Comparison of ENCODE assay signal across 21 mouse cellular contexts in genomic region chr12:82401440-82401839, GRCm38 (mm10).
DNase-seq lines count a peak whose midpoint lies in the region; ATAC-seq and TF ChIP-seq lines count a peak whose summit lies in the region.
"Had no signal": no experiment of that assay in that cellular context is flagged by ENCODE, and none has a peak within 500 bp of the region (broad histone marks: within the 10 kb centered on the region; RNA-seq: fewer than 3 reads in every experiment).

No protein-coding gene starts in this region.

- no peak overlapping the region for H3K9ac ChIP-seq in liver, embryonic 16.5 days (ENCODE audit: low read depth, low read length)
- no peak overlapping the region for H3K9ac ChIP-seq in liver, embryonic 11.5 days (ENCODE audit: low read depth, low read length)
- no peak overlapping the region for H3K9ac ChIP-seq in stomach, postnatal 0 days (ENCODE audit: low read length)
- H3K9ac ChIP-seq: heart, embryonic 13.5 days; hindbrain, embryonic 15.5 days; liver, embryonic 13.5 days; neural tube, embryonic 12.5 days had no signal

- H3K4me3 ChIP-seq in liver, embryonic 16.5 days (ENCODE audit: low read depth, low read length), result no peak overlapping the region
- no peak overlapping the region for H3K4me3 ChIP-seq in liver, embryonic 11.5 days (ENCODE audit: low read depth, low read length)
- no peak overlapping the region for H3K4me3 ChIP-seq in bone marrow macrophage, adult 2 months (ENCODE audit: insufficient read depth, low read length)
- no peak overlapping the region for H3K4me3 ChIP-seq in stomach, postnatal 0 days (ENCODE audit: low read depth, low read length)
- no peak overlapping the region for H3K4me3 ChIP-seq in heart, embryonic 10.5 days
- H3K4me3 ChIP-seq: forebrain, embryonic 10.5 days; heart, embryonic 13.5 days; hindbrain, embryonic 15.5 days; limb, embryonic 10.5 days; liver, embryonic 13.5 days; neural tube, embryonic 12.5 days had no signal

- peak; percentile 11; the same call in 1 of the 2 replicates for ATAC-seq in liver, embryonic 16.5 days (ENCODE audit: low read depth)
- no peak for ATAC-seq in liver, embryonic 11.5 days (replicated peaks; ENCODE audit: low FRiP score)
- ATAC-seq in megakaryocyte, adult 5-6 weeks (ENCODE audit: poor library complexity, severe bottlenecking), result peak; percentile 93
- ATAC-seq in stomach, postnatal 0 days (ENCODE audit: low FRiP score, low TSS enrichment), result no peak
- ATAC-seq: Patski had no signal

- DNase-seq in liver, embryonic 11.5 days (ENCODE audit: low spot score), result no peak
- no peak for DNase-seq in stomach, postnatal 0 days (ENCODE audit: low spot score)
- DNase-seq in heart, embryonic 10.5 days (ENCODE audit: low spot score), result no peak
- DNase-seq in thymus, postnatal 10 days (ENCODE audit: low spot score in 2 of 2), result no peak
- DNase-seq: adrenal gland, adult 8-10 months; cerebellum, postnatal 10 days; kidney, adult 11 months; liver, embryonic 13.5 days; right cerebral cortex, postnatal 14 days; spleen, adult 18-20 months; thymus, adult 2 months had no signal

- H3K4me1 ChIP-seq in liver, embryonic 16.5 days (ENCODE audit: control insufficient read depth, low read depth, low read length), result no peaks in the 10 kb centered on the region
- no peaks in the 10 kb centered on the region for H3K4me1 ChIP-seq in liver, embryonic 11.5 days (replicated peaks; ENCODE audit: control insufficient read depth, insufficient read depth, low read length)
- H3K4me1 ChIP-seq in bone marrow macrophage, adult 2 months (ENCODE audit: control insufficient read depth, insufficient read depth, low read length), result peaks cover 9% of the 10 kb centered on the region
- peaks cover 9% of the 10 kb centered on the region; the same call in 1 of the 2 replicates for H3K4me1 ChIP-seq in stomach, postnatal 0 days (replicated peaks; ENCODE audit: control insufficient read depth, insufficient read depth)
- peaks cover 5% of the 10 kb centered on the region; the same call in 1 of the 2 replicates for H3K4me1 ChIP-seq in heart, embryonic 10.5 days
- H3K4me1 ChIP-seq: limb, embryonic 10.5 days; neural tube, embryonic 12.5 days had no signal

- 0 out of 2 replicates have a peak, but pooled peaks have one; percentile 5 for TF ChIP-seq CTCF in bone marrow macrophage, adult 2 months (IDR thresholded peaks at IDR 0.05; ENCODE audit: low read depth, low read length)
- peak; percentile 9; the same call in 1 of the 2 replicates for TF ChIP-seq CTCF in stomach, postnatal 0 days (IDR thresholded peaks at IDR 0.05; ENCODE audit: low read depth)

- H3K36me3 ChIP-seq in liver, embryonic 16.5 days (ENCODE audit: control insufficient read depth, insufficient read depth), result no peaks in the 10 kb centered on the region
- H3K36me3 ChIP-seq in liver, embryonic 11.5 days (ENCODE audit: control insufficient read depth, insufficient read depth, low read length), result no peaks in the 10 kb centered on the region
- no peaks in the 10 kb centered on the region; the same call in none of the 2 replicates for H3K36me3 ChIP-seq in stomach, postnatal 0 days (ENCODE audit: control insufficient read depth, insufficient read depth, low read length)
- H3K36me3 ChIP-seq in heart, embryonic 10.5 days, result peaks cover 54% of the 10 kb centered on the region
- H3K36me3 ChIP-seq: hindbrain, embryonic 15.5 days had no signal

- 34% methylated on average over 4 of the region's 4 CpGs for WGBS in liver, embryonic 16.5 days (ENCODE audit: insufficient replicate concordance)
- 59% methylated on average over 4 of the region's 4 CpGs for WGBS in liver, embryonic 11.5 days
- WGBS in stomach, postnatal 0 days, result 53% methylated on average over 4 of the region's 4 CpGs
- WGBS in heart, embryonic 10.5 days, result 78% methylated on average over 4 of the region's 4 CpGs

- TF ChIP-seq POLR2A in bone marrow macrophage, adult 2 months (IDR thresholded peaks at IDR 0.05; ENCODE audit: borderline replicate concordance, low read depth, low read length), result no peak

- H3K9me3 ChIP-seq in liver, embryonic 16.5 days (replicated peaks; ENCODE audit: control insufficient read depth, low read length), result no peaks in the 10 kb centered on the region
- no peaks in the 10 kb centered on the region for H3K9me3 ChIP-seq in liver, embryonic 11.5 days (ENCODE audit: control insufficient read depth, low read length)
- no peaks in the 10 kb centered on the region for H3K9me3 ChIP-seq in stomach, postnatal 0 days (ENCODE audit: control insufficient read depth, low read length)
- H3K9me3 ChIP-seq in heart, embryonic 10.5 days, result no peaks in the 10 kb centered on the region
- H3K9me3 ChIP-seq: forebrain, embryonic 10.5 days; heart, embryonic 13.5 days; hindbrain, embryonic 15.5 days; limb, embryonic 10.5 days; liver, embryonic 13.5 days; neural tube, embryonic 12.5 days had no signal

- TF ChIP-seq EP300 in stomach, postnatal 0 days (optimal IDR thresholded peaks at IDR 0.05), result no peak

- no peak overlapping the region for H3K4me2 ChIP-seq in liver, embryonic 16.5 days (ENCODE audit: low read depth, low read length)
- no peak overlapping the region for H3K4me2 ChIP-seq in liver, embryonic 11.5 days
- no peak overlapping the region for H3K4me2 ChIP-seq in stomach, postnatal 0 days (replicated peaks; ENCODE audit: low read depth)
- H3K4me2 ChIP-seq: heart, embryonic 13.5 days; hindbrain, embryonic 15.5 days; liver, embryonic 13.5 days; midbrain, embryonic 11.5 days; neural tube, embryonic 12.5 days had no signal

- H3K27ac ChIP-seq in liver, embryonic 16.5 days (ENCODE audit: low read length), result no peak overlapping the region
- no peak overlapping the region for H3K27ac ChIP-seq in liver, embryonic 11.5 days (ENCODE audit: low read depth, low read length)
- no peak overlapping the region for H3K27ac ChIP-seq in bone marrow macrophage, adult 2 months (ENCODE audit: insufficient read depth, low read depth, low read length)
- H3K27ac ChIP-seq in stomach, postnatal 0 days (replicated peaks), result no peak overlapping the region
- no peak overlapping the region for H3K27ac ChIP-seq in heart, embryonic 10.5 days
- H3K27ac ChIP-seq: forebrain, embryonic 10.5 days; hindbrain, embryonic 15.5 days; limb, embryonic 10.5 days; liver, embryonic 13.5 days; neural tube, embryonic 12.5 days had no signal

- no peaks in the 10 kb centered on the region for H3K27me3 ChIP-seq in liver, embryonic 16.5 days (ENCODE audit: control insufficient read depth, insufficient read depth, low read depth, low read length)
- H3K27me3 ChIP-seq in liver, embryonic 11.5 days (replicated peaks; ENCODE audit: control insufficient read depth, insufficient read depth, low read length), result no peaks in the 10 kb centered on the region
- H3K27me3 ChIP-seq in stomach, postnatal 0 days (ENCODE audit: control insufficient read depth, insufficient read depth, low read length), result no peaks in the 10 kb centered on the region
- no peaks in the 10 kb centered on the region for H3K27me3 ChIP-seq in heart, embryonic 10.5 days (ENCODE audit: insufficient read depth, poor library complexity, severe bottlenecking)
- H3K27me3 ChIP-seq: heart, embryonic 13.5 days; hindbrain, embryonic 15.5 days; liver, embryonic 13.5 days; neural tube, embryonic 12.5 days; Patski had no signal

Comparison
In these comparisons a context has a peak if more than half of its experiments do, and no peak if none do; other contexts are left out.
1. ATAC-seq: peak in liver, embryonic 16.5 days (single experiment) and megakaryocyte, adult 5-6 weeks (single experiment); none in liver, embryonic 11.5 days (single experiment) and stomach, postnatal 0 days (single experiment).